Mouse (Mus musculus): Measurements from ENCODE around the gene Fmo2.

Fmo2 gene

GRCm38 (mm10) chr1:162891980-162892451 is 6.5 kb downstream of the Fmo2 start:
- peak in 1 of 2 experiments; percentile 8 for DNase-seq (ENCODE audit: low spot score in 2 of 2)

GRCm38 (mm10) chr1:162888646-162889045 is 9.9 kb downstream of the Fmo2 start:
- DNase-seq (ENCODE audit: low spot score in 2 of 2) = no peak

- no peak for DNase-seq (ENCODE audit: low spot score in 2 of 2)
These were observed 10.9 kb downstream of the Fmo2 start for GRCm38 (mm10) chr1:162887644-162888043.

GRCm38 (mm10) chr1:162886138-162886816 is 12.2 kb downstream of the Fmo2 start:
- DNase-seq (ENCODE audit: low spot score in 2 of 2) = no peak

- DNase-seq (ENCODE audit: low spot score in 2 of 2) = no peak
These were observed 15.8 kb downstream of the Fmo2 start for GRCm38 (mm10) chr1:162882681-162883080.

GRCm38 (mm10) chr1:162879595-162880369 is 18.7 kb downstream of the Fmo2 start:
- peak; percentile 51 to 54 for DNase-seq (ENCODE audit: low spot score in 2 of 2)

- DNase-seq (ENCODE audit: low spot score in 2 of 2) = no peak
These were observed 23.4 kb downstream of the Fmo2 start for GRCm38 (mm10) chr1:162875091-162875490.

- no peak for DNase-seq (ENCODE audit: low spot score in 2 of 2)
These were observed 26.7 kb downstream of the Fmo2 start for GRCm38 (mm10) chr1:162871701-162872311.

- no peak for DNase-seq (ENCODE audit: low spot score in 2 of 2)
These were observed 27.5 kb downstream of the Fmo2 start for GRCm38 (mm10) chr1:162870978-162871377.

- no peak for DNase-seq (ENCODE audit: low spot score in 2 of 2)
These were observed 31.1 kb downstream of the Fmo2 start for GRCm38 (mm10) chr1:162867396-162867795.

GRCm38 (mm10) chr1:162866280-162866681 is 32.2 kb downstream of the Fmo2 start, which contains the start of gene Fmo1:
Gene Fmo1 (minus strand): TSS chr1:162866610.
- no peak for DNase-seq (ENCODE audit: low spot score in 2 of 2)

- DNase-seq (ENCODE audit: low spot score in 2 of 2) = no peak
These were observed 33.1 kb downstream of the Fmo2 start for GRCm38 (mm10) chr1:162865493-162865830.

GRCm38 (mm10) chr1:162864816-162865492 is 33.6 kb downstream of the Fmo2 start:
- no peak for DNase-seq (ENCODE audit: low spot score in 2 of 2)

- no peak for DNase-seq (ENCODE audit: low spot score in 2 of 2)
These were observed 34.2 kb downstream of the Fmo2 start for GRCm38 (mm10) chr1:162864279-162864678.

- DNase-seq (ENCODE audit: low spot score in 2 of 2) = no peak
These were observed 34.9 kb downstream of the Fmo2 start for GRCm38 (mm10) chr1:162863579-162863978.

GRCm38 (mm10) chr1:162862328-162862727 is 36.2 kb downstream of the Fmo2 start:
- DNase-seq (ENCODE audit: low spot score in 2 of 2) = no peak

- no peak for DNase-seq (ENCODE audit: low spot score in 2 of 2)
These were observed 38.4 kb downstream of the Fmo2 start for GRCm38 (mm10) chr1:162859996-162860605.

- no peak for DNase-seq (ENCODE audit: low spot score in 2 of 2)
These were observed 39.0 kb downstream of the Fmo2 start for GRCm38 (mm10) chr1:162859545-162859976.

GRCm38 (mm10) chr1:162858748-162859130 is 39.8 kb downstream of the Fmo2 start:
- DNase-seq (ENCODE audit: low spot score in 2 of 2) = no peak

- DNase-seq (ENCODE audit: low spot score in 2 of 2) = no peak
These were observed 40.5 kb downstream of the Fmo2 start for GRCm38 (mm10) chr1:162857766-162858747.

All from right cerebral cortex, adult 2 months (tissue).